Mouse (Mus musculus): Measurements from ENCODE around the gene Rbm20. TPM values are rescaled to one million over a fixed set of nuclear protein-coding genes. Genes with fewer than 3 reads are reported as not detected.

Rbm20 gene
- polyA plus RNA-seq, 2 experiments = 0.04 to 0.18 TPM

- TF ChIP-seq CTCF (IDR thresholded peaks at IDR 0.05; ENCODE audit: low read depth) = no peak
- no peak for TF ChIP-seq EP300 (IDR thresholded peaks at IDR 0.05; ENCODE audit: low read depth)
- DNase-seq (ENCODE audit: low read depth in 3 of 3, low spot score in 3 of 3) (no peak), ATAC-seq (ENCODE audit: insufficient read depth) (no peak)
- H3K27ac ChIP-seq = no peak overlapping the region
- no peak overlapping the region for H3K4me2 ChIP-seq (ENCODE audit: low read depth)
- H3K27me3 ChIP-seq (ENCODE audit: control insufficient read depth, insufficient read depth, low read length) = no peaks in the 10 kb centered on the region
- no peaks in the 10 kb centered on the region for H3K4me1 ChIP-seq (replicated peaks; ENCODE audit: control insufficient read depth in 2 of 2, insufficient read depth in 2 of 2, low read length in 1 of 2)
- no peaks in the 10 kb centered on the region for H3K36me3 ChIP-seq (replicated peaks; ENCODE audit: control insufficient read depth, insufficient read depth, low read depth)
- H3K9ac ChIP-seq (replicated peaks) = no peak overlapping the region
- WGBS (ENCODE audit: insufficient replicate concordance) = 57% methylated on average over 6 of the region's 6 CpGs
- H3K9me3 ChIP-seq (ENCODE audit: control insufficient read depth, low read length) = no peaks in the 10 kb centered on the region
- no peak overlapping the region for H3K4me3 ChIP-seq (ENCODE audit: insufficient read depth in 1 of 2, low read depth in 2 of 2, low read length in 2 of 2)
Measured at GRCm38 (mm10) chr19:53696079-53696478, 19.0 kb downstream of the Rbm20 start.

GRCm38 (mm10) chr19:53696655-53697054 is 19.5 kb downstream of the Rbm20 start:
- ATAC-seq (ENCODE audit: insufficient read depth) (no peak), DNase-seq (ENCODE audit: low read depth in 3 of 3, low spot score in 3 of 3) (no peak)
- H3K27me3 ChIP-seq (ENCODE audit: control insufficient read depth, insufficient read depth, low read length) = no peaks in the 10 kb centered on the region
- no peak overlapping the region for H3K4me3 ChIP-seq (ENCODE audit: insufficient read depth in 1 of 2, low read depth in 2 of 2, low read length in 2 of 2)
- H3K27ac ChIP-seq = no peak overlapping the region
- TF ChIP-seq EP300 (IDR thresholded peaks at IDR 0.05; ENCODE audit: low read depth) (no peak), CTCF (IDR thresholded peaks at IDR 0.05; ENCODE audit: low read depth) (no peak)
- H3K9ac ChIP-seq (replicated peaks) = no peak overlapping the region
- no peaks in the 10 kb centered on the region for H3K36me3 ChIP-seq (replicated peaks; ENCODE audit: control insufficient read depth, insufficient read depth, low read depth)
- no peak overlapping the region for H3K4me2 ChIP-seq (ENCODE audit: low read depth)
- H3K9me3 ChIP-seq (ENCODE audit: control insufficient read depth, low read length) = no peaks in the 10 kb centered on the region
- H3K4me1 ChIP-seq (replicated peaks; ENCODE audit: control insufficient read depth in 2 of 2, insufficient read depth in 2 of 2, low read length in 1 of 2) = no peaks in the 10 kb centered on the region
- WGBS (ENCODE audit: insufficient replicate concordance) = 64% methylated on average over 3 of the region's 3 CpGs

- Histone ChIP-seq H3K4me1 (replicated peaks; ENCODE audit: control insufficient read depth in 2 of 2, insufficient read depth in 2 of 2, low read length in 1 of 2) (no peaks in the 10 kb centered on the region), H3K9ac (replicated peaks) (no peak overlapping the region), H3K27me3 (ENCODE audit: control insufficient read depth, insufficient read depth, low read length) (no peaks in the 10 kb centered on the region), H3K9me3 (ENCODE audit: control insufficient read depth, low read length) (no peaks in the 10 kb centered on the region), H3K4me2 (ENCODE audit: low read depth) (no peak overlapping the region), H3K36me3 (replicated peaks; ENCODE audit: control insufficient read depth, insufficient read depth, low read depth) (no peaks in the 10 kb centered on the region), H3K27ac (no peak overlapping the region), H3K4me3 (ENCODE audit: insufficient read depth in 1 of 2, low read depth in 2 of 2, low read length in 2 of 2) (no peak overlapping the region)
- WGBS (ENCODE audit: insufficient replicate concordance) = 63% methylated on average over 24 of the region's 24 CpGs
- ATAC-seq (ENCODE audit: insufficient read depth) (no peak), DNase-seq (ENCODE audit: low read depth in 3 of 3, low spot score in 3 of 3) (no peak)
- TF ChIP-seq CTCF (IDR thresholded peaks at IDR 0.05; ENCODE audit: low read depth) (no peak), EP300 (IDR thresholded peaks at IDR 0.05; ENCODE audit: low read depth) (no peak)
Measured at GRCm38 (mm10) chr19:53697376-53698126, 20.4 kb downstream of the Rbm20 start.

GRCm38 (mm10) chr19:53699671-53700070 is 22.6 kb downstream of the Rbm20 start:
- no peak for ATAC-seq (ENCODE audit: insufficient read depth)
- no peaks in the 10 kb centered on the region for H3K4me1 ChIP-seq (replicated peaks; ENCODE audit: control insufficient read depth in 2 of 2, insufficient read depth in 2 of 2, low read length in 1 of 2)
- no peaks in the 10 kb centered on the region for H3K36me3 ChIP-seq (replicated peaks; ENCODE audit: control insufficient read depth, insufficient read depth, low read depth)
- no peak overlapping the region for H3K4me3 ChIP-seq (ENCODE audit: insufficient read depth in 1 of 2, low read depth in 2 of 2, low read length in 2 of 2)
- no peak for DNase-seq (ENCODE audit: low read depth in 3 of 3, low spot score in 3 of 3)
- no peaks in the 10 kb centered on the region for H3K27me3 ChIP-seq (ENCODE audit: control insufficient read depth, insufficient read depth, low read length)
- H3K27ac ChIP-seq = no peak overlapping the region
- no peak for TF ChIP-seq CTCF (IDR thresholded peaks at IDR 0.05; ENCODE audit: low read depth)
- TF ChIP-seq EP300 (IDR thresholded peaks at IDR 0.05; ENCODE audit: low read depth) = no peak
- no peak overlapping the region for H3K4me2 ChIP-seq (ENCODE audit: low read depth)
- 31% methylated on average over 7 of the region's 7 CpGs for WGBS (ENCODE audit: insufficient replicate concordance)
- no peaks in the 10 kb centered on the region for H3K9me3 ChIP-seq (ENCODE audit: control insufficient read depth, low read length)
- H3K9ac ChIP-seq (replicated peaks) = no peak overlapping the region

- Histone ChIP-seq H3K9me3 (ENCODE audit: control insufficient read depth, low read length) (no peaks in the 10 kb centered on the region), H3K9ac (replicated peaks) (no peak overlapping the region), H3K27me3 (ENCODE audit: control insufficient read depth, insufficient read depth, low read length) (no peaks in the 10 kb centered on the region), H3K27ac (no peak overlapping the region), H3K4me3 (ENCODE audit: insufficient read depth in 1 of 2, low read depth in 2 of 2, low read length in 2 of 2) (no peak overlapping the region), H3K4me1 (replicated peaks; ENCODE audit: control insufficient read depth in 2 of 2, insufficient read depth in 2 of 2, low read length in 1 of 2) (no peaks in the 10 kb centered on the region), H3K36me3 (replicated peaks; ENCODE audit: control insufficient read depth, insufficient read depth, low read depth) (no peaks in the 10 kb centered on the region), H3K4me2 (ENCODE audit: low read depth) (no peak overlapping the region)
- TF ChIP-seq CTCF (IDR thresholded peaks at IDR 0.05; ENCODE audit: low read depth) = no peak
- TF ChIP-seq EP300 (IDR thresholded peaks at IDR 0.05; ENCODE audit: low read depth) = no peak
- 66% methylated on average over 9 of the region's 9 CpGs for WGBS (ENCODE audit: insufficient replicate concordance)
- no peak for DNase-seq (ENCODE audit: low read depth in 3 of 3, low spot score in 3 of 3)
- no peak for ATAC-seq (ENCODE audit: insufficient read depth)
Measured at GRCm38 (mm10) chr19:53701434-53701833, 24.3 kb downstream of the Rbm20 start.
